Mouse (Mus musculus) T-helper 1 cell (primary cell): ENCODE measurements at regions not wholly inside any gene's neighbourhood (a gene's known extent, or its start where the extent isn't known, plus 50 kb on each side); places are given as distances from the start of the nearest gene placed in this dataset.

Source experiments
- in situ Hi-C: fragments of 300-600 bp; cut with MboI, MseI; formaldehyde crosslinking; loops from one replicate; pipeline ENCODE4 v1.15.1; 2025; ENCODE audit warnings: high pct_unique_total_duplicates

DNA sequence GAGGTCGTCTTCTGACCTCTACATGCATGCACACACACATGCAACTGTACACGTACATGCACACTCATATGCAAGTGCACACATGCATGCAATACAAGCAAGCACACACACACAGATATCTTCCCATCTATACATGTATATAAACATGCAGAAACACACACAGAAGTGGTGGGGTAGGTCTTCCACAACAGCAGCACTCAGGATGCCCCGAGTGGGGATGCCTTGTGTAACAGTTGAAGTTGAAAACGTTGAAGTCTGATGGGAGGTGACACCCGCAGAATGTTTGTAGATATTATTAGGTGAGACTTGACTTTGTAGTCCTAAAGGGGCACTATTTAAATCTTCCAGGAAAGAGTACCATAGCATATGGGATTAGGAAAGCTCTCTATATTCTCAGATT is 87.9 kb upstream of the Cxcr4 start:
- in situ Hi-C loops, result no loop called here

DNA sequence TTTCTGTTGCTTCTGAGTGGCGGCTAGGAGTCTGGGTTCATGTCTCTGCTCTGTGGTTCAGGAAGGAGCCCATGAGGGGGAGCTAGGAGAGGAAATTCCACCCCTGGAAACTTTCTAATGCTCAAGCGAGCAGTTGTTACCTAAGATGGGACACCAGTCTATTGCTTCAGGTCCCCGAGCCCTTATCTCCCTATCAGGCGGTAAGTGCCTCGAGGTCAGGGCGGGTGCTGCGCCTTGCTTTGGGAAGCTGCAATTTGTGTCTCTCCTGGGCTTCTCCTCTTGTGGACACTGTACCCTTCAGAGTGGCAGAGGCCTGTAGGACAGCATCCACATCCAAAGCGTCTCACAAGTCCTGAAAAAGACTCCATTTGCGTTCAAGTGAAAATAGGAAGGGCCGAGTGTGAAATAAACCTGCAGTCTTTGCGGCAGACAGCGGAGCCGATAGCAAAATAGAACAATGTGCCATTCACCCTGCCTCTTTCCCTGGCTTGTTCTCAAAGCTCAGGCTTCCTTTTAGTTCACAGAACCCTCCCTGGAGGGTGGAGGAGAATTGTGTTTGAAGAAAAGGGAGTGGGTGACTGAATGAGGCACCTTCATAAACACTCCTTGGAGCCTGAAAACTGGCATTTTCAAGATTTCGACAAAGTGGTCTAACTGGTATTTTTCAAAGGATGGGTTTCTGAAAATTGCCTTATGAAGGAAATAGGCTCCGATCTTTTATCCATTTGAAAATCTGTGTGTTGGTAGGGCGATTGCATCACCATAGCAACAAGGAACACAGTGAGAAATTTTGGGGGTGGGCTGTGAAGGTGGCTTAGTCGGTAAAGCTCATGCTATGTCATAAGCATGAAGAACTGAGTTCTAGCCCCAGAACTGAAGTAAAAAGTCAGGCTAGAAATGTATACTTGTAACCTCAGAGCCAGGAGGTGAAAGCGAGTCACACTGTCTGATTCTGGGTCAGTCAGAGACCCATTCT is 87.2 kb upstream of the Cxcr4 start:
- in situ Hi-C loops, result no loop called here

DNA sequence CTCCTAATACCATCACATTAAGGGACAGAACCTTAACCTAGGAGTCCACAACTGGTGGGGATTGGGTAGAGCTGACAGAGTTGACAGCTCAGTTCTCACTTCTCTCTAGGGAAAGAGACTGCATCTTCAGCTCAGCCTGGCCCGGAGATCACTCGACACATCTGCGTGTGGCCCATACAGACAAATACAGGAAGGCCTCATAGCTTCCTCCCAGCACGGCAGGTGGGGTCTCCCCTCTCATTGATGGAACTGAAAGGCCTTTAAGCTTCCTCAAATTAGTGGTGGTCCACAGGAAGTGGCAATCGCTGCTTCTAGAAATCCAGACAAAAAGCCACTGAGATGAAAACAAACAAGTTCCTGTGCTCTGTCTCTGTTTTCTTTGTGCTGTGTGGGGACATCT is 83.4 kb upstream of the Cxcr4 start:
- in situ Hi-C loops, result no loop called here

DNA sequence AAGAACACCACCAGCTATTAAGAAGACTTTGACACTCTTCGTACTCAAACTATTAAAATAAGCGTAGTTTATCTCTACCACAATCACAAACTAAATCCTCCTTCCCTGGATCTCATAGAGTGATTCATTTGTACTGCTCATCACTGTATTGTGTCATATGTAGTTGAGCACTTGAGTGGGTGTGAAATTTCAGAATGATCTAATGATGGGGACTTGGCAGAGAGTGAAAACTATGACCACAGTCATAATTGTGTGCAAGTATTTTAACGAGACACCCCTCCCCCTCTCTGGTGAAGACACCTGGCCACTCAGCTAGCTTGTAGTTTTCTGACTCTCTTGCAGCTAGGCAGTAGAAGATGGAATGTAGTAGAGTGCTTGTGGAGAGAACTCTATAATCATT is 80.2 kb upstream of the Cxcr4 start:
- in situ Hi-C loops, result no loop called here

DNA sequence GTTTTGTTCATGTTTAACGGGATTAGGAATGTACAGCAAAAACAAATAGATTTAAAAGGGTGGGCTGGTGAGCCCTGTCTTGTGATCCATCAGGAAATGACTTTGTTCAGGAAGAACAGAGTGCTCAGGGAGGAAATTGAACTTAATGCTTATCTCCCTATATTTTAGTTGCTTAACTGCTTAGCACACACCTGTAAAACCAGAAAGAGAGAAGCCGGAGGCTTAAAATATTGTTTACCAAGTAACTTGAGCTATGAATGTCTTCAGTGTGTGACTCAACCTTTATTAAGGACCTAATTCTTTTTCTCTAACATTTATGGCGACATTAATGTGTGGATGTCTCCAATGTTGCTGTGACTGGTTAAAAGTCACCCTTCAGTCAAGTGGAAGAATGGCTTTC is 79.4 kb upstream of the Cxcr4 start:
- in situ Hi-C loops, result no loop called here

DNA sequence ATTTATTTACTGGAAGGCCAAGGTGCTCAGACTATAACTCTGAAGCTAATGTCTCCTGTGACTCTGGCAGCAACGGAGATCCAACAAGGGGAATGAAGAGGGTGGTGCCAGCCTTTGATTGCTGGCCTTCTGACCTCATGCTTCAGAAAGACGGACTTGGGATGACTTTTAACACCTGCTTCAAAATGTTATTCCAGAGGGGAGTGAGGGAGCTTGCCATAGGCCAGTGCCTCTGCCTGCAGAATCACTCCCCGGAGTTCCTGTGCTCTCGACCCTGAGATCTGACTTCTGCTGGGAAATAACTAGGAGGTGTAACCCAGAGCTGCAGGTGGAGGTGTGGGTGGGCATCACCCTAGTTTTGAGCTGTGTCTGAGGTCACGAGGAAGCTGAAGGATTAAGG is 78.9 kb upstream of the Cxcr4 start:
- in situ Hi-C loops, result no loop called here

DNA sequence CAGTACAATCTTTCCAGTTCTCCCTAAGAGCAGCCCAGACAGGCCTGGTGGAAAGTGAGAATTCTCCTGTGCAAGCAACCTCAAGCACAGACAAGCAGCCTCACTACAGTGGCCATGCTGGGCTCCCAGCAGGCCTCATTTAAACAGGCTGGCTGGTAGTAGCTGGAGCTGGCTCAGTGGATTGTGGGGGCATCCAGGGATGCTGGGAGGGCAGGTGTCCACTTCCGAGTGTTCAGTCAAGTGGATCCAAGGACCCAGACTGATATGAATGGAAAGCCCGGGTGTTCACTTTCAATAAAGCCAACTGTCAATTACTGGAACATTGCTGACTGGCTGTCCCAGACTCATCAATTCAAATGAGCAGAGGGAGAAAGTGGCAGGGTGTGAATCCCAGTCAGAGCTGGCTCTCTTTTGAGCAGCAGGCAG is 77.2 kb upstream of the Cxcr4 start:
- in situ Hi-C loops, result no loop called here

DNA sequence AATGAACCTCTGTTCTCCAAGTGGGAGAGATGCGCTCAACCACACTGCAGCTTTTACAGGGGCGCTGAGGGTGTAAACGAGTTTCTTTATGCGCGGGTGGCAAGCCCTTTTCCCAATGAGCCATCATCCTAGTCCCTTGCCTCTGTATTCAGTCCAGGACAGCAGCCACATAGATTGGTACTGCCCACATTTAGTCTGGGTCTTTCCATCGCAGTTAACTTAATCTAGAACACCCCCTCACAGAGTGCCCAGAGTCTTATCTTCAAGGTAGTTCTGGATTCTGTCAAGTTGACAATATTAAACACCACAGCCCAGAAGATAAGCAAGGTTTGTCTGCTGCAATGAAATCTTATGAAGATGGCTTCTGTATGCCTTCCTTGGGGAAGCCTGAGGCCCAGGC is 76.6 kb upstream of the Cxcr4 start:
- in situ Hi-C loops, result no loop called here

DNA sequence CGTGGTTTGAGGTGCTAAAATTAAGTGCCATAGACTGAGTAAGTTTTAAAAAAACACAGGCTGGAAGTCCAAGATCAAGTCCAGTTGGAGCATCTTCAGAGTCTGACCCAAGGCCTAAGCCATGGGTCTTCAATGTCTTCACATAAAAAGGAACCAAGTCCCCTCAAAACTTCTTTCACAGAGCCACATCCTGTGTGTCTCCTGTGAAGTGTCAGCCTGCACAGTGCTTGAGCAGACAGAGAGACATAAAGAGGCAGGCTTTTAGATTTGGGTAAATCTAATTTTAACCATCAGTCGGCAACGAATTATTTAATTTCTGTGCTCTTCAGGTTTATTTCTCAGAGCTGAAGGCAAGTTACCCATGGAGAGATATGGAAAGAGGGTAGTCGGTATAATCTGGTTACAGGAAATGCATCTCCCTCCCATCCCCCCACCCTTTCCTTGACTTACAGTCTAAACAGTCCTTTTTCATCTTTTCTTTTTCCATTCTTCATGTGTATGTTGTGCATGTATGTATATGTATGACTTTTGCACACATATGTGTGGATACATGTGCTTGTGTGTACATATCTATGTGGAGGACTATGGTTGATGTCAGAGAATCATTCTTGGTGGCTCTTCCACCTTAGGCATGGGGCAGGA is 75.1 kb upstream of the Cxcr4 start:
- in situ Hi-C loops, result no loop called here

DNA sequence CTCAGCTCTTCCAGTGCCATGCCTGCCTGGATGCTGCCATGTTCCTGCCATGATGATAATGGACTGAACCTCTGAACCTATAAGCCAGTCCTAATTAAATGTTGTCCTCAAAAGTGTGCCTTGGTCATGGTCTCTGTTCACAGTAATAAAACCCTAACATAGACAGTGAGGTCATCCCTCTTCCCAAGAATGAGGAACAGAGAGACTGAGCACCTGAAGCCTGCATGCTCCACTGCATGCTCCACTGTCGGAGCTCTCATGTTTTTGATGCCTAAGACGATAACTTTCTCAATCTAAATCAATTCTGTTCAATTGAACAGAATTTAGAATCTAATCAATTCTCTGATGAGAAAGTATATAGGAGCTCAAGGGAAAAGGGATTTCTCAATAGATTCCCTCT is 71.1 kb upstream of the Cxcr4 start:
- in situ Hi-C loops, result no loop called here

DNA sequence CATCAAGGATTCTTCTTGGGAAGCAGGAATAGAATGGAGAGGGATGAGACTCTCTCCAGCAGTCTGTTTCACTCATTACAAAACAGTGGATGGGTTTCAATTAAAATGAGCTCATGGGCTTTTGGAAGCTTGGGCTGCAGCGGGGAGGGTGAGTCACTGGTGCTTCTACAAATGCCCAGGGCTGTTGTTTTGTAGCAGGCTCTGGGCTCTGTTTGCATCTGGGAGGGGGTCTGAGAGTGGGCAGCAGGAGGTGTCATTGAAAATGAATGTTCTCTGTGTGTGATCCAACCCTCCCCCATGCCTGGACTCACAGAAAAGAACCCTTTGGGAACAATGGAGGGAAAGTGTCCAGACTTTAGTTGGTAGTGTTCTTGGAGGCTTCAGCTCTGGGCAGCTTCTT is 67.8 kb upstream of the Cxcr4 start:
- in situ Hi-C loops, result no loop called here

DNA sequence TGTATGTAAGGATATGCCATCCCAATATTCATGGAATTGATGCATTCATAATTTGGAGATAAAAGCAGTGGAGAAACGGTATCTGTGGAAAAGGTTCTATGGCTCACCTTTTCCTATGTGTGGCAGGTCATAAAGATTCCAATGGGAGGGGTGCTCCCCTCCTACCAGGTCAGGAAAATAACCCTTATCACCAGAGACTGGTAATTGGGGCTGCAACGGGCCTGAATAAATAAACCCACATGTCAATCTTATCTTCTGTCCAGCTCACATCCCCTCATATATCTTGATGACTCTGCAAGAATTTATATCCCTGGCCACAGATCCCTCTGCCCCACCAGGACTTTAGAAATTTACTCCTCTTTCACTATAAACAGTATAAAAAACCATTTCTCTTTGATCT is 66.7 kb upstream of the Cxcr4 start:
- in situ Hi-C loops, result no loop called here

DNA sequence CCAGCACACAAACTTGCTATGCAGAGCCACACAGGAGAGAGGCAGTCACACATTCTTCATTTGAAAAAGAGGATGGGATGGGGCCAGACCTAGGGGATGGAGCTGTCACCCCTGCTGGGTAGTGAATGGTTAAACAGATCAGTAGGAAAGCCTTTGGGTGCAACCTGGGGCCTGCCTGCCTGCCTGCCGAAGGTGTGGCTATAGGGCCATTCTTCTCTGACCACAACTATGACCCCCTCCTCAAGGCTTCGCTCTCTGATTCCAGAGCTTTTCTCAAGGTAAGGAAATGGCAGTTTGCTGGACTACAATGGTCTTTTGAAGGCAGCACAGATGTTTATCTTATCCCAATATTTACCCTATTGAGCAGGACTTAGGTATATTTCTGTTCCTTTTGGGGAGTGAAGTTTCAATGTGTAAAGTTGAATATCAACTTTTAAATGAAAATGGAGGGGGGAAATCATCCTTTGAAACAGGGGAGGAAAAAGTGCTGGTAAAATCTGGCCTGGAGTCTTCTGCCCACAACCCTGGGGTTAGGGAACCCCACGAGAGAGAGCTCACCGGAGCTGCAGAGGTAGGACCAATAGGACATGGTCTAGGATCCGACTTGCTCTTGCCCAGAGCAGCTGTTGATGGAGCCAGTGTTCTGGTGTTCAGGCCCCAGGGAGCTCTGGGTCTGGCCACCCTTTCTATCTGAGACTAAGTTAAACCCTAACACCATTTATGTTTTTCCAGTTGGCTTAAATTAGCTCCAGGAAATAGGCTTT is 62.2 kb upstream of the Cxcr4 start:
- in situ Hi-C loops, result no loop called here

DNA sequence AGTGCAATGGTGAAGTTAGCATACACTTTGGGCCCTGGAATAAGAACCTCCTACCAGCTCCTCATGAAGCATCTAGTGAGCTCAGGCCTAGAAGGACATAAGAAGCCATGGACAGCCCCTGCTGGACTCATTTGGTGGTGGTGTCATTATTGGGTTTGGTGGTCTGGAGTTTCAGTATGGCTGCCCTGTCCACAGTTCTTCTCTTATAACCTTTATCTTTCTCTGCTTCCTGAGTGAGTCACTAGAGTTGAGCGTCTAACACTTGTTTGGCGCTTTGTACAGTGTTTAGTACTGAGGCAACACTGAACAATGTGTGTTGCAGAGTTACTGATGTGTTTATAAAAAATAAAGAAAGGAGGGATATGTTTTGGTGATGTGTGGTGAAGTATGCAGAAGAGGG is 58.5 kb upstream of the Cxcr4 start:
- in situ Hi-C loops, result no loop called here

DNA sequence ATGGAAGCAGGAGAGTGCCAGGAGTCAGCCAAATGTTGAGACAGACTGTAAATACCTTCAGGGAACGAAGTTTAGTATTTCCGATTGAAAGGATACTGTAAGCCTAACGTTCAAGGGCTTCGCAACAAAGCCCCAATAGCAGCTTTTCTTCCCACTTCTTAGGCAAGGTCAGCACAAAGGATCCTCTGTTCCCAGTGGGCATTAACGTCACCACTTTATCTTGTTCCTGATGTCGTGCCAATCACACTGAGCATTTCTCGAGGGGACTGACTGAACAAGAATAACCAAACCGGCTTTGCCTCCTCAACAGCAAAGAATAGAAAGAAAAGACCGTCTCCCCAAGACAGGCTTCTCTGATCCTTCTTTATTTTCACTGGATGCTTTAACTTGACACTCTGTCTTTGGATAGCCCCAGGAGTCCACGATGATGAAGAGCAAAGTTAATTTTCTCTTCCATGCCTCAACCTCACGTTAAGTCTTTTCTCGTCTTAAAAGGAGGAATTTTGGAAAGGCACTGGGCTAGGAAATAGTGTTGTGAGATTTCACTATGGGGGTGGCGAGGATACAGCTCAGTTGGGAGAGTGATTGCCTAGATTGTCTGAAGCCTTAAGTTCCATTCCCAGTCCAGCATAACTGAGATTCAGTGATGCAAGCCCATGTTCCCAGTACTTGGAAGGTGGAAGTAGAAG is 57.5 kb upstream of the Cxcr4 start:
- in situ Hi-C loops, result no loop called here

DNA sequence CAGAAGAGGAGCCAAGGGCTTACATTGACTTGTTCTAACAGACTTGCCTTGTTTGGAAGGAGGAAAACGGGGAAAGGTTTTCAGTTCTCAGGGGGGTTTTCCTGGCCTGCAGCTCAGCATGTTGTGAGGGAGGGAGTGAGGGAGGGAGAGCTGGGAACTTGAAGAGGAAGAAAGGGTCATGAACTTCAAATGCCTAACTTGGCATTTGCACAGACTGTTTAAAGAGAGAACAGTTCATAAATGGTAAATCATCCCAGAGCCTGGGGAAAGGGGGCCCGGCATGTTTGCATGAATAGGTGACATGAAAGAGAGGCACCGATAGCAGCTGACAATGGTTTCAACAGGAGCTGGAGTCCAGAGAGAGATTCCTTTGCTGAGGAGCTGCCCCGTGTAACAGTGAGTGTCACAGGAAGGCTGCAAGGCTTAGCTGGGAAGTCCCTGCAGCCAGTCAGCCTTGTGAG is 51.3 kb upstream of the Cxcr4 start:
- in situ Hi-C loops, result no loop called here

DNA sequence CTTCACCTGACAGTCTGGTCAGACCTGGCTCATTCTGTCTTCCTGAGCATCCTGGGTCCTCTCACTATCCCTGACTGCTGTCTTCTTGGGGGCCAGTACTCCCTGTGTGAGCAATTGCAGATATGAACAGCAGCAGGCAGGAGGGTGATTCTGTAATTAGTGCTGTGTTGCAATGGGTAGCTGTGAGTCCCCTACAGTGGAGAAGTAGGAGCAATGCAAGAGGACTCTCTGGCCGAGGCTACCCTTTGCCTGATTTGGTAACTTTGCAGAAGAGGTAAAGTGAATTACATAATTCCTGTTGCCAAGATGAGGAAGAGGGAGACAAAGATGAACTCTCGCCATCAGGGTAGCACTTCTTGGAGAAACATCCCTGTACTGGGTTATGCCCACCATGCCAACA is 50.1 kb upstream of the Cxcr4 start:
- in situ Hi-C loops, result no loop called here
